Mouse (Mus musculus) kidney, adult 2 months (tissue): ENCODE measurements around the gene Slc38a4. TPM values are rescaled to one million over a fixed set of nuclear protein-coding genes. Genes with fewer than 3 reads are reported as not detected.

Source experiments
- DNase-seq: peaks from one replicate; pipeline ENCODE4 v3.0.0; 2021
- H3K27ac ChIP-seq: fragments of 200-500 bp; 2 replicates; pipeline ENCODE4 v1.5.1; 2012; ENCODE audit warnings: low read depth, low read length, control low read depth, inconsistent platforms; ENCODE audit not compliant: insufficient read depth
- H3K27me3 ChIP-seq: fragments of 200-500 bp; replicated peaks from 2 replicates; pipeline ENCODE4 v1.6.1; 2012; ENCODE audit warnings: mild to moderate bottlenecking, moderate library complexity, low read length, inconsistent platforms; ENCODE audit not compliant: control insufficient read depth, insufficient read depth
- H3K36me3 ChIP-seq: fragments of 200-500 bp; 2 replicates; pipeline ENCODE4 v1.6.1; 2012; ENCODE audit warnings: mild to moderate bottlenecking, moderate library complexity, low read length, inconsistent platforms; ENCODE audit not compliant: control insufficient read depth, insufficient read depth
- H3K4me1 ChIP-seq: fragments of 200-500 bp; 2 replicates; pipeline ENCODE4 v1.6.1; 2011; ENCODE audit warnings: low read length; ENCODE audit not compliant: control insufficient read depth, insufficient read depth
- H3K4me3 ChIP-seq: fragments of 200-500 bp; 2 replicates; pipeline ENCODE4 v1.5.1; 2011; ENCODE audit warnings: mild to moderate bottlenecking, low read depth, low read length, control low read depth; ENCODE audit not compliant: insufficient read depth
- CTCF ChIP-seq: fragments of 200-500 bp; conservative IDR thresholded peaks from 2 replicates; pipeline ENCODE4 v1.5.1; 2011; ENCODE audit warnings: low read depth, mild to moderate bottlenecking, control low read depth, low read length, moderate library complexity, mixed read lengths; ENCODE audit not compliant: insufficient read depth, insufficient read length
- POLR2A ChIP-seq: fragments of 200-500 bp; IDR thresholded peaks from one replicate; pipeline ENCODE4 v1.6.1; 2011; ENCODE audit warnings: low read depth, low read length, control low read depth
- WGBS: fragments of 180-500 bp; shearing (Covaris S2); methylation state at CpG from one replicate; pipeline ENCODE4 v1.1.7; 2018; 5-methylcytosine and 5-hydroxymethylcytosine counted together
- polyA plus RNA-seq: library from polyadenylated mRNA; depleted of rRNA; stranded (reverse); fragments of >200 nt; gene quantifications from 2 replicates; pipeline ENCODE4 v1.2.3, GENCODE M21; 2012

Gene Slc38a4
- polyA plus RNA-seq, 1 experiment: 2.7 TPM

DNA sequence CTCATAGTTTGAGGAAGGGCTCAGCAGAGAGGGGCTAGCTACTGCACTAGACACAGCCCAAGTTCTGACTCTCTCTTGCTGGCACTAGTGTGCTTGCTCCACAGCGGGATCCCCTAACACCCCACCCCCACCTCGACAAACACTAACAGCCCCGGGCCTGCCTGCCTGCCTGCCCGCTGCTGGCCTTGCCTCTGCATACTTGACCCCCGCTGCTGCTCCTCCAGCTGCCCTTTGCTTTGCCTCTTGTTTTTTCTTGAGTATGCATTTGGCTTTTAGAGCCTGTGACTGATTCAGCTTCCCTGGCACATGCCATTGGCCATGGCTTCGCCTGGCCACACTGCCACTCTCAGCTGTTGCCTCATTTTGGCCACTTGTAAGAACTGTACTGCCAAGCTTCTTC, 33.8 kb upstream of the Slc38a4 start:
- Histone ChIP-seq H3K36me3 (no peaks in the 10 kb centered on the region), H3K27ac (no peak overlapping the region), H3K27me3 (no peaks in the 10 kb centered on the region), H3K4me1 (no peaks in the 10 kb centered on the region), H3K4me3 (no peak overlapping the region)
- DNase-seq: peak; percentile 6
- TF ChIP-seq CTCF: no peak
- no peak for TF ChIP-seq POLR2A
- WGBS: 18% methylated on average over 6 of the region's 6 CpGs

GRCm38 (mm10) chr15:97085833-97086232, 30.1 kb upstream of the Slc38a4 start:
- TF ChIP-seq POLR2A (no peak), CTCF (no peak)
- DNase-seq: peak; percentile 2
- Histone ChIP-seq H3K4me1 (no peaks in the 10 kb centered on the region), H3K27ac (no peak overlapping the region), H3K27me3 (no peaks in the 10 kb centered on the region), H3K36me3 (no peaks in the 10 kb centered on the region), H3K4me3 (no peak overlapping the region)
- 62% methylated on average over 5 of the region's 5 CpGs for WGBS

- no peak overlapping the region for H3K27ac ChIP-seq
Observed at GRCm38 (mm10) chr15:97077665-97078064, 21.9 kb upstream of the Slc38a4 start.

GRCm38 (mm10) chr15:97076092-97076491, 20.3 kb upstream of the Slc38a4 start:
- Histone ChIP-seq H3K27ac (no peak overlapping the region), H3K4me3 (no peak overlapping the region), H3K4me1 (no peaks in the 10 kb centered on the region), H3K27me3 (no peaks in the 10 kb centered on the region), H3K36me3 (no peaks in the 10 kb centered on the region)
- WGBS: 68% methylated on average over 3 of the region's 3 CpGs
- TF ChIP-seq CTCF: no peak
- no peak for TF ChIP-seq POLR2A
- no peak for DNase-seq

More at GRCm38 (mm10) chr15:97077665-97078064, 21.9 kb upstream of the Slc38a4 start:
- no peak for DNase-seq
- Histone ChIP-seq H3K4me1 (no peaks in the 10 kb centered on the region), H3K36me3 (no peaks in the 10 kb centered on the region), H3K4me3 (no peak overlapping the region), H3K27me3 (no peaks in the 10 kb centered on the region)
- TF ChIP-seq CTCF: no peak
- TF ChIP-seq POLR2A: no peak
- WGBS: 82% methylated on average over 6 of the region's 6 CpGs

GRCm38 (mm10) chr15:97075240-97075639, 19.5 kb upstream of the Slc38a4 start:
- WGBS: 81% methylated on average over 4 of the region's 4 CpGs

GRCm38 (mm10) chr15:97072859-97073826, 17.4 kb upstream of the Slc38a4 start:
- no peak for DNase-seq
- no peaks in the 10 kb centered on the region for H3K4me1 ChIP-seq
- H3K4me3 ChIP-seq: no peak overlapping the region
- TF ChIP-seq CTCF: no peak
- TF ChIP-seq POLR2A: no peak
- H3K27ac ChIP-seq: no peak overlapping the region
- no peaks in the 10 kb centered on the region for H3K36me3 ChIP-seq
- H3K27me3 ChIP-seq: no peaks in the 10 kb centered on the region
- WGBS: 65% methylated on average over 13 of the region's 13 CpGs

More at GRCm38 (mm10) chr15:97075240-97075639, 19.5 kb upstream of the Slc38a4 start:
- no peak for DNase-seq
- H3K27me3 ChIP-seq: no peaks in the 10 kb centered on the region
- H3K4me3 ChIP-seq: no peak overlapping the region
- H3K36me3 ChIP-seq: no peaks in the 10 kb centered on the region
- H3K4me1 ChIP-seq: no peaks in the 10 kb centered on the region
- TF ChIP-seq POLR2A (no peak), CTCF (no peak)
- H3K27ac ChIP-seq: no peak overlapping the region

DNA sequence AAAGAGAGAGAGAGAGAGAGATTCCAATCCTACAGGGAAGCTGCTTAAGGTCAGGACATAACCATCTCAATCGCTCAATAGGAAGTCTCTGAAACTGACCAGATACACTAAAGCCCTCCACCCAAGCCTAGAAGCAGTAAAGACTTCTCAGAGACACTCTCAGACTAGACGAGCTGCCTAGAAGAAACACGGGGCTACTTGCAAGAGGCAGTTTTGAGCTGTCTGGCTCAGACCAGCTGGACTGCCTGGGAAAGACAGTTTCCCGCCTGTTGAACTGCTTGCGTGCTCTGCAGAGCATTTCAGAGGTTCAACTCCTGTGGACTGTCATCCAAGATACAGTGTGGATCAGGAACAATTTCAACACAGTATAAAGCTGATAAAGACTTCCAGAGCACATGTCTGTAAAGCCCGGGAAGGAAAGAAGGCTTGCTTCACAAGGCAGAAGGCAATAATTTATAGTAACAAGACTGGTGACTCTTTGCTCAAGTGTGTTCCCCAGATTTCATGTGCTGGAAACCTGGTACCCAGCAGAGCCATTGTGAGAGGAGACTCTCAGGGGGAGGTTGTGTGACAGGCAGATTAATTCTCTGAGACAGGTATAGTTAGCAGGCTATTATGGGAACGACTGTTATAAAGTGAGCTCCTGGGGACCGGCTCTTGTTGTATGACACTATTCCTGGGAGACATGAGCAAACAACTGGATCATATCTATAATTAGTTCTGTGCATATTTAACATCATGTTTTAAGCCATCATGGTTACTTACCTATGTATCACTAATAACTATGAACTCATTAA, 11.8 kb upstream of the Slc38a4 start:
- Histone ChIP-seq H3K36me3 (no peaks in the 10 kb centered on the region), H3K27ac (no peak overlapping the region), H3K27me3 (no peaks in the 10 kb centered on the region), H3K4me1 (no peaks in the 10 kb centered on the region), H3K4me3 (no peak overlapping the region)
- 42% methylated on average over 8 of the region's 8 CpGs for WGBS
- no peak for DNase-seq
- TF ChIP-seq CTCF (no peak), POLR2A (no peak)
